Mouse (Mus musculus) thymus, adult 2 months (tissue): ENCODE results near the gene Abca1.

Experiments used
- CTCF ChIP-seq: fragments of 200-500 bp; IDR thresholded peaks from 2 replicates; pipeline ENCODE4 v1.5.1; 2012; ENCODE audit warnings: mild to moderate bottlenecking, control low read depth, low read length, moderate library complexity, borderline replicate concordance; ENCODE audit not compliant: control insufficient read depth, poor library complexity, insufficient read depth; ENCODE audit errors: extremely low read depth
- POLR2A ChIP-seq: fragments of 200-500 bp; IDR thresholded peaks from 2 replicates; pipeline ENCODE4 v1.6.1; 2012; ENCODE audit warnings: mild to moderate bottlenecking, low read length, control low read depth, moderate library complexity; ENCODE audit not compliant: control insufficient read depth, poor library complexity, insufficient read depth; ENCODE audit errors: extremely low read depth

DNA sequence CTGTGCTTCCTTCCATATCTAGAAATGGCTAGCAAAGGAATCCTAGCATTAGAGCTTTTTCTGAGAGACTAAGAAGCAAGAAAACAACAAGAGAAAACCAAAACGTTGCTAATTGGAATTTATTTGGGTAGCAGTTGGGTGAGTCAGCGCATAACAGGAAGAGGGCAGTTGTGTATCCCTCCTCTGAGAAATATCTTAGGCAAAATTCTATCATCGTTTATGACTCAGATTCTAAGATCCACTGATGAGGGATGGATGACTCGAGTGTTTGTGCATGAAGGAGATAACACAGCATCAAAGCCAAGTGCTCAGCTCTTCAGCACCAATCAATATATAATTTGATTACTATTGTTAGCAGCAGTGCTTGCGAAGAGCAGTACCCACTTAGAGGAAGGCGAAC, 21.8 kb upstream of the Abca1 start:
- TF ChIP-seq POLR2A (no peak), CTCF (no peak)
